Mouse (Mus musculus) kidney, embryonic 15.5 days (tissue): ENCODE results near the gene Hs3st4. TPM values are rescaled to one million over a fixed set of nuclear protein-coding genes. Genes with fewer than 3 reads are reported as not detected.
A peak's percentile ranks its signal among the peaks of the same experiment; 100 is the strongest.

ENCODE experiments used
- ATAC-seq: fragments of 200-750 bp; cut with Nextera tagmentation; replicated peaks from 2 replicates; pipeline ENCODE4 v1.8.0; 2017; ENCODE audit warnings: moderate TSS enrichment; ENCODE audit not compliant: low FRiP score
- H3K27ac ChIP-seq: fragments of 300-500 bp; sonication (generic); 2 replicates; pipeline ENCODE4 v1.5.1; 2015; ENCODE audit warnings: mild to moderate bottlenecking, inconsistent platforms
- H3K27me3 ChIP-seq: fragments of 300-500 bp; sonication (generic); 2 replicates; pipeline ENCODE4 v1.6.1; 2015; ENCODE audit warnings: inconsistent platforms
- H3K36me3 ChIP-seq: fragments of 300-500 bp; sonication (generic); 2 replicates; pipeline ENCODE4 v1.6.1; 2015; ENCODE audit warnings: inconsistent platforms
- H3K4me1 ChIP-seq: fragments of 300-500 bp; sonication (generic); 2 replicates; pipeline ENCODE4 v1.6.1; 2015; ENCODE audit warnings: inconsistent platforms
- H3K4me2 ChIP-seq: fragments of 300-500 bp; sonication (generic); 2 replicates; pipeline ENCODE4 v1.6.1; 2015; ENCODE audit warnings: moderate library complexity, mild to moderate bottlenecking, inconsistent platforms
- H3K4me3 ChIP-seq: fragments of 300-500 bp; sonication (generic); replicated peaks from 2 replicates; pipeline ENCODE4 v1.5.1; 2015; ENCODE audit warnings: mild to moderate bottlenecking, inconsistent platforms
- H3K9ac ChIP-seq: fragments of 300-500 bp; sonication (generic); 2 replicates; pipeline ENCODE4 v1.6.1; 2015; ENCODE audit warnings: mild to moderate bottlenecking, inconsistent platforms
- H3K9me3 ChIP-seq: fragments of 300-500 bp; sonication (generic); replicated peaks from 2 replicates; pipeline ENCODE4 v1.6.1; 2016; ENCODE audit warnings: inconsistent platforms
- WGBS: fragments of 180-500 bp; shearing (Covaris S2); methylation state at CpG from one replicate; pipeline ENCODE4 v1.1.7; 2015; ENCODE audit warnings: mixed read lengths; 5-methylcytosine and 5-hydroxymethylcytosine counted together
- polyA plus RNA-seq: library from polyadenylated mRNA; unstranded; fragments of >200 nt; fragmentation: Nextera tagmentation; extraction: Ambion mirVana; gene quantifications from 2 replicates; pipeline ENCODE4 v1.2.1, GENCODE M21; 2015

The Hs3st4 gene
- 0.06 and 0.09 TPM in 2 replicates for polyA plus RNA-seq

DNA sequence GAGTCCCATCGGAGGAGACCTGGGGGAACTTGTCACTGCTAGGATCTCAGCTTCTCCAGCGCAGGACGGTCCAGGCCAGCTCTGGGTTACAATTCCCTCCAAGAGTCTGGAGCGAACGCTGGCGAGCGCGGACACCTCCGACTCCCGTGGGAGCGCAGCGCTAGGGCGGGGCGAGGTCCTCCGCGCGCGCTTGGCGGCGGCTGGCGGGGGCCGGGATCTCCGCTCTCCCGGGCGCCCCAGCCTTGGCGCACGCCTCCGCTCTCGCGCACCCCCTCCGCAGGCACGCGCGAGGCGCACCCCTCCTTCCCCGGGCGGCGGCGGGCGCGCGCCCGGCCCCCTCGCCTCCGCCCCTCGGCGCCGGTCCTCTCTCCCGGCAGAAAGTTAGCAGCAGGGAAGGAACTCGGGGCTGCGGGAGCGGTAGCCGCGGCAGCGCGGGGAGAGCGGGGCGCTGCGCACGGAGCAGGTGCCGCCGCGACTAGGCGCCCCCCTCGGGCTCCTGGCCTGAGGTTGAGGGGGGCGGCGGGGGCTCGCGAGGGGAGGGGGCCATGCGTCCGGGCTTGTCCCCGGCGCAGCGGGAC lies at the start of gene Hs3st4:
Hs3st4 (plus strand) TSS at position 409 of the 578 bp plus-strand sequence.
- H3K27me3 ChIP-seq: peaks cover 94% of the 10 kb centered on the region
- no peaks in the 10 kb centered on the region for H3K36me3 ChIP-seq
- under 1% methylated on average over 34 of the region's 74 CpGs for WGBS
- no peaks in the 10 kb centered on the region for H3K9me3 ChIP-seq
- peaks cover 18% of the 10 kb centered on the region for H3K4me1 ChIP-seq
- H3K27ac ChIP-seq: no peak within 1 kb of the TSS
- peak; percentile 70 for ATAC-seq
- H3K9ac ChIP-seq: peak within 1 kb of the TSS; percentile 10; the same call in 1 of the 2 replicates
- H3K4me3 ChIP-seq: peak within 1 kb of the TSS; percentile 60
- peak within 1 kb of the TSS; percentile 98 for H3K4me2 ChIP-seq

DNA sequence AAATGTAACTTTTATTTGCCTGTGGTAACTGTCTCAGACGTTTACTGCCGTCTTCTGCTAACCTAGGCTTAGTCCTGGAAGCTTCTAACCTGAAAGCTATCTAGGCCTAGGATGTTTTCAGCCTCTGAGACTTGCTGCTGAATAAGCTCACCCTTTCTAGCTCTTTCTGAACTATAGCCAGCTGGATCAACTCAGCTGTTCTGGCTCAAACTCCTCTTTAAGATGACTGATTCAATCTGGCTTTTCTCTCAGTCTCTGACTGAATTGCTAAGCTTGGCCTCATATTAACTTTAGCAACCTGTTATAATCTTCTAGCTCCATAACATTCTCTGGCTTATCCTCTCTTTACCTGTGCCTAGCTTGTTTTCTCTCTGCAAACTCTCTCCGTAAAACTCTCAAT lies 35.8 kb upstream of the Hs3st4 start:
- H3K4me2 ChIP-seq: no peak overlapping the region

DNA sequence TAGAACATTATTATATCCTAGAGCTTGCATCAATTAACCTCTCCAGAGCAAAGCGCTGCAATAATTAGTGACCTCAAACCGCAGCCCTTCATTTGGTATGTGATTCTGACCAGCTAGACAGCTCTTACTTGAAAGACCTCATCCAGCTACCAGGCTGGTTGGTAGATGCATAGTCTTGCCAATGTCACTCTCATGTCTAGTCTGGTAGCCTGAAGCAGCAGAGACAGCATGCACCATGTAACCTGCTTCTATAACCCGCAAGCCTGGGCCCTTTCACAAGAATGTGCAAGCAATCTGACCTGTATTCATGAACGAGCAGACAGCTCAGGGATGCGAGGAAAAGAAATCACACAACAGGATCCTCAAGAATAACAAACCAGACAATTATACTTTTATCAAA lies 19.6 kb upstream of the Hs3st4 start:
- Histone ChIP-seq H3K27me3 (no peaks in the 10 kb centered on the region), H3K4me1 (no peaks in the 10 kb centered on the region), H3K9me3 (peaks cover 7% of the 10 kb centered on the region), H3K4me2 (no peak overlapping the region), H3K36me3 (no peaks in the 10 kb centered on the region), H3K27ac (no peak overlapping the region), H3K4me3 (no peak overlapping the region), H3K9ac (no peak overlapping the region)
- WGBS: 83% methylated on average over 5 of the region's 5 CpGs
- ATAC-seq: no peak

More for the DNA sequence above, 35.8 kb upstream of the Hs3st4 start:
- Histone ChIP-seq H3K27me3 (no peaks in the 10 kb centered on the region), H3K4me1 (no peaks in the 10 kb centered on the region), H3K27ac (no peak overlapping the region), H3K9ac (no peak overlapping the region), H3K36me3 (no peaks in the 10 kb centered on the region), H3K4me3 (no peak overlapping the region), H3K9me3 (no peaks in the 10 kb centered on the region)
- WGBS: 67% methylated on average over 3 of the region's 3 CpGs
- no peak for ATAC-seq

DNA sequence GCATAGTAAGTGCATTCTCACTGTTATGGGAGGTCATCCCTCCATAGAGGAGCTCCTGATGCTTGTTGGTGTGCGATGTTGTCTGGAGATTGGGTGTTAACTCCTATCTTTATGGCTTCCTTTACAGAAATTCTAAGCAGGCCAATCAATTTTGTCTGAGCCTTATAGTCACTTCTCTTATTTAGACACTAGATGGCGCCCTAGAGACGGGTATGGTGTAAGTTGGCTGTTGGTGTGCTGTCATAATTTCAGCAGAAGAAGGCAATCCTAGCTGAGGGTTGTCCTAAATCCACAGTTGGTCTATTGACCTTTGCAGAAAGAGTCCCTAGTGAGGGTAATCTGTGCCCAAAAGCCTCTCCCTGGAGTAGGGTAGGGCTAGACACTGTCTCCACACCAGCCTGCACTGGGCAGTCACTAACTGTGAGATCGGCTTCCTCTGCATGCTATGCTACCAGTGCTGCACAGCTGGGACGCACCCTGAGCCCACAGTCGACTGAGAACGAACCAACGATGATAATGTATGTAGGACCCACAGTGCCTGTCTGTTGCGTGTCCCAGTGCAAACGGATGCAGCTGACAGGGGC lies 18.0 kb upstream of the Hs3st4 start:
- peaks cover 7% of the 10 kb centered on the region for H3K9me3 ChIP-seq
- no peak overlapping the region for H3K27ac ChIP-seq
- ATAC-seq: no peak

DNA sequence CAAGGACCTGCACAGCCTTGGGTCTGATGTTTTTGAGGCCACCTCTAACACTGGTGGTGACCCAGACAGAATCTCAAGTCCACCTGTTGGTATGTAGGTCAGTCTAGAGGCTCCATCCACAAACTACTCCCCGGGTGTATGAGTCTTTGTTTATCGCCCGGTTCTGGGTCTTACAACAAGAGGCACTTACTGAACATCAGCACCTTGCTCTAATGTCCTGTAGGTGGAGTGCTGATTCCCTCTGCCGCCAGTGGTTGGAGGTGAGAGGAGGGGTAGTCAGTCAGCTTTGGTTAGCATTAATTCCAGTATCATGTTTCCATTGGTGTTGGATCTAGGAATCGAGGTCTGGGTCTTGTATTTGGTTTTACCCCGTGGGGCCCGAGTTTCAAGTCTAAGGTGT lies 17.2 kb upstream of the Hs3st4 start:
- H3K4me2 ChIP-seq: no peak overlapping the region
- no peak overlapping the region for H3K27ac ChIP-seq
- ATAC-seq: no peak
- no peaks in the 10 kb centered on the region for H3K4me1 ChIP-seq
- WGBS: 66% methylated on average over 7 of the region's 7 CpGs
- no peaks in the 10 kb centered on the region for H3K27me3 ChIP-seq
- no peaks in the 10 kb centered on the region for H3K36me3 ChIP-seq
- peaks cover 7% of the 10 kb centered on the region for H3K9me3 ChIP-seq
- H3K4me3 ChIP-seq: no peak overlapping the region
- no peak overlapping the region for H3K9ac ChIP-seq

More for the DNA sequence above, 18.0 kb upstream of the Hs3st4 start:
- Histone ChIP-seq H3K4me2 (no peak overlapping the region), H3K36me3 (no peaks in the 10 kb centered on the region), H3K4me3 (no peak overlapping the region), H3K27me3 (no peaks in the 10 kb centered on the region), H3K9ac (no peak overlapping the region), H3K4me1 (no peaks in the 10 kb centered on the region)
- WGBS: 57% methylated on average over 10 of the region's 10 CpGs

DNA sequence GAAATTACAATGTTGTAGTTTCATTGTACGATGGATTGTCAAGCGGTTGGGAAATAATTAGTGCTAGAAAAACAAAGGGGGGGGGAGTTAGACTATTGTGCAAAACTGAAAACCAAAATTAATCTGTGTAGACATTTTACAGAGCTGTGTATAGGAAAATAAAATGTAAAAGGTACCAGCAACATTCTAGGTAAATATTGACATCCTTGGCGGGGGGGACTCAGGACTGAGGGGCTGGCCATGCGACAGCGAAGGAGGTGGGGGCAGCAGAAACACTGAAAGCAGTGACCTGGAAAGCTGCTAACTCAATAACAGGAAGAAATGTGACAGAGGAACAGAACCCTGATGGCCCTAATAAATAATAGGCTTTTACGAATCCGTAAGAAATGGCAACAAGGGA lies 7.2 kb upstream of the Hs3st4 start:
- Histone ChIP-seq H3K27me3 (peaks cover 29% of the 10 kb centered on the region), H3K27ac (no peak overlapping the region), H3K9ac (no peak overlapping the region), H3K4me2 (no peak overlapping the region), H3K4me1 (no peaks in the 10 kb centered on the region), H3K4me3 (no peak overlapping the region), H3K36me3 (no peaks in the 10 kb centered on the region), H3K9me3 (no peaks in the 10 kb centered on the region)
- 27% methylated on average over 7 of the region's 7 CpGs for WGBS
- ATAC-seq: no peak

DNA sequence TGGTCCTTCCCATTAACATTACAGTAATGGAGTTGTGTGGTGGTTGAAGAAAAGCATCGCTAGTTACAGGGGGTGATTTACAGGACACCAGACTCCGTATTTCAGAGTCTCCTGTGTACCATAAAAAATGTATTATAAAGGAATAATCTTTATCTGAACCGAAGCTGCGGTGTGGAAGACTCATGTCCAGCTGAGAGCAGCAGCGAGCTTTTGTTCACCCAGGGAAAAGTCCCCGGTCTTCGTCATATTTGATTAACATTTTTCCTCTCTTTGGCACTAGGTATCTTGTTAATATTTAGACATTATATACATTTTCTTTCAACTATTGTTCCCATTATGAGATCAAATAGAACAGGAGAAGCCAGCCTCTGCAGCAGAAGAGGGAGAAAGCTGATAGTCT lies 1.2 kb upstream of the Hs3st4 start:
- ATAC-seq: no peak
- peaks cover 85% of the 10 kb centered on the region for H3K27me3 ChIP-seq
- peaks cover 18% of the 10 kb centered on the region for H3K4me1 ChIP-seq
- 36% methylated on average over 7 of the region's 7 CpGs for WGBS
- H3K36me3 ChIP-seq: no peaks in the 10 kb centered on the region
- H3K9ac ChIP-seq: no peak overlapping the region
- no peaks in the 10 kb centered on the region for H3K9me3 ChIP-seq
- H3K27ac ChIP-seq: no peak overlapping the region
- no peak overlapping the region for H3K4me2 ChIP-seq
- no peak overlapping the region for H3K4me3 ChIP-seq

DNA sequence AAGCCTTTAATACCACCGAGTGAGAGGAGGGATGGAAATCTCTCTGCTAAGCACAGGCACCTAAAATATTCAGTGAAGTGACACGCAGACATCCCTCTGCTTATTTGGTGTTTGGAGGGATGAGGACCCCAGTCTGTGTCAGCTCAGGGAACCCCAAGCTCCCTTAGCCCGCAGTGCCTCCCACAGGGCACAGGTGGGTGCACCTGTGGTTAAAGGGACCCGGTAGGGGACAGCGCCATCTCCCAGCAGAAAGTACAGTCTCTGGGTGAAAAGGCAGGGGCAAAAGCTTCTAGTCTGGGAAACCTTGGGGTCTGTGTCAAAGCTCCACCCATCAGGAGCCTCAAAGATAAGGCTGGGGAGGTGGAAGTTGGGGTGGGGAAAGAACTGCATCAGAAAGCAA lies 659 bp upstream of the Hs3st4 start:
- no peak for ATAC-seq
- H3K4me1 ChIP-seq: peaks cover 18% of the 10 kb centered on the region
- WGBS: 5% methylated on average over 5 of the region's 5 CpGs

DNA sequence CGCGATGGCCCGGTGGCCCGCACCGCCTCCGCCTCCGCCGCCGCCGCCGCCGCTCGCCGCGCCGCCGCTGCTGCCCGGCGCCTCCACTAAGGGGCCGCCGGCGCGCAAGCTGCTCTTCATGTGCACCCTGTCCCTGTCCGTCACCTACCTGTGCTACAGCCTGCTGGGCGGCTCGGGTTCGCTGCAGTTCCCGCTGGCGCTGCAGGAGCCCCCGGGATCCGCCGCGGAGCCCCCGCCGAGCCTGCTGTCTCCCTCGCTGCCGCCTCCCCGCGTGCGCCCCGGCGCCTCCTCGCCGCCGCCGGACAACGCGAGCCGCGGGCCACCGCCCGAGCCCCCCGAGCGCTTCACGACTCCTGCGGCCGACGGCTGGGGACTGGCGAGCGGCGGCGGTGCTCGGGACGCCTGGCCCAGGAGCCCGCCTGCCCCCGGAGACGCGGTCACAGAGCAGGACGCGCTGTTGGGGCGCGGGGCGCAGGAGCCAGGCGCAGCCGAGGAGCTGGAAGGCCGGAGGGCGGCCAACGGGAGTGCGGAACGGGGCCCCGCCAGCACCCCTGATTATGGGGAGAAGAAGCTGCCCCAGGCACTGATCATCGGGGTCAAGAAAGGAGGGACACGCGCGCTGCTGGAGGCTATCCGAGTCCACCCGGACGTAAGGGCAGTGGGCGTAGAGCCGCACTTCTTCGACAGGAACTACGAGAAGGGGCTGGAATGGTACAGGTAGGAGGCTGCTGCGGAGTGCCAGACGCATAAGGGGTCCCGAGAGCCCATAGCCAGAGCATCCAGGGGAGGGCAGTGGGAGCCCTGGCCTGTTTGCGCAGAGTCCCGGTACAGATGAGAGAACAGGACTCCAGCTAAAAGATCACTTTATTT lies 743 bp downstream of the Hs3st4 start:
- peaks cover 97% of the 10 kb centered on the region for H3K27me3 ChIP-seq
- no peaks in the 10 kb centered on the region for H3K36me3 ChIP-seq
- peak overlapping the region; percentile 10; the same call in 1 of the 2 replicates for H3K9ac ChIP-seq
- ATAC-seq: peak; percentile 54
- peak overlapping the region; percentile 60 for H3K4me3 ChIP-seq
- under 1% methylated on average over 73 of the region's 97 CpGs for WGBS
- no peaks in the 10 kb centered on the region for H3K9me3 ChIP-seq
- peak overlapping the region; percentile 98 for H3K4me2 ChIP-seq
- H3K27ac ChIP-seq: no peak overlapping the region
- H3K4me1 ChIP-seq: peaks cover 18% of the 10 kb centered on the region

More for the DNA sequence above, 659 bp upstream of the Hs3st4 start:
- no peaks in the 10 kb centered on the region for H3K9me3 ChIP-seq
- H3K36me3 ChIP-seq: no peaks in the 10 kb centered on the region
- no peak overlapping the region for H3K27ac ChIP-seq
- peak overlapping the region; percentile 60 for H3K4me3 ChIP-seq
- H3K4me2 ChIP-seq: peak overlapping the region; percentile 98
- H3K9ac ChIP-seq: no peak overlapping the region
- H3K27me3 ChIP-seq: peaks cover 91% of the 10 kb centered on the region

DNA sequence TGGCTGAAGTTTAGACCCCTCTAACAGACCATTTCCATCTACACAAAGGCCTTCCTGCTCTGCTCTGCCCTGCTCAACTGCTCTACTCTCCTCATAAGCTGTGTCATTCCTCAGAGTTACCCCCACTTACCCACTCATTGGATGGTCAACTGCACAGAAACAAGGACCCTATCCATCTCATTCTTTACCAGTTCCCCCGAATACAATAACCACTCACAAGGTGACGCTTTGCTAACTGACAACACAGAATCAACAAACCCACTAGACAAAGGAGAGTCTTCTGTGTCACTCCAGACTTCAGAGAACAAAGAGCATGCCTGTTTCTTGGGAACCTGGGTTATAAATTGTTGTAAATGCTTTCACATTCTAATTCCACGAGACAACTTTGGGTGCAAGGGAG lies 9.5 kb downstream of the Hs3st4 start:
- Histone ChIP-seq H3K27ac (no peak overlapping the region), H3K27me3 (peaks cover 28% of the 10 kb centered on the region), H3K4me1 (no peaks in the 10 kb centered on the region), H3K4me2 (no peak overlapping the region), H3K36me3 (no peaks in the 10 kb centered on the region), H3K9ac (no peak overlapping the region), H3K4me3 (no peak overlapping the region), H3K9me3 (no peaks in the 10 kb centered on the region)
- ATAC-seq: no peak
- WGBS: 74% methylated on average over 3 of the region's 3 CpGs

DNA sequence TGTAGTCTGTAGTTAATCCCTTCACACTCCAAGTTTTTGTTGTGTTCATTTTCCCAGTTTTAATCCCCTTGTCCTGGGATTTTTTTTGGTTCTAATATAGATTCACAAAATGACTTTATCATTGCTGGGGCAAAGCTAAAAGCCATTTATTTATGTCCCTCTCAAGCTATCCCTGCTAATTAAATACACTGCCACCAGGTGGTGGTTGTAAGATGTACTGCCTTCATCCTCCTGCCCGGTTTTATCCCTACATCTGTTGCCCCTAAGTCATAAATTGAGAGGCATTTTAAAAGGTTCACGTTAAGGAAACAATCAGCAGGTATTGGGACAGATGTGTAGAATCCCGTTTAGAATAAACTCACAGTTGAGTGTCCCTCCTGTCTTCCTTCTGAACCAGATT lies 14.6 kb downstream of the Hs3st4 start:
- Histone ChIP-seq H3K4me2 (no peak overlapping the region), H3K9ac (no peak overlapping the region), H3K9me3 (no peaks in the 10 kb centered on the region), H3K27me3 (0 out of 2 replicates have a peak, but pooled peaks cover 3% of the 10 kb centered on the region), H3K36me3 (no peaks in the 10 kb centered on the region), H3K4me3 (no peak overlapping the region), H3K27ac (no peak overlapping the region), H3K4me1 (no peaks in the 10 kb centered on the region)
- 26% methylated on average over 3 of the region's 3 CpGs for WGBS
- no peak for ATAC-seq

DNA sequence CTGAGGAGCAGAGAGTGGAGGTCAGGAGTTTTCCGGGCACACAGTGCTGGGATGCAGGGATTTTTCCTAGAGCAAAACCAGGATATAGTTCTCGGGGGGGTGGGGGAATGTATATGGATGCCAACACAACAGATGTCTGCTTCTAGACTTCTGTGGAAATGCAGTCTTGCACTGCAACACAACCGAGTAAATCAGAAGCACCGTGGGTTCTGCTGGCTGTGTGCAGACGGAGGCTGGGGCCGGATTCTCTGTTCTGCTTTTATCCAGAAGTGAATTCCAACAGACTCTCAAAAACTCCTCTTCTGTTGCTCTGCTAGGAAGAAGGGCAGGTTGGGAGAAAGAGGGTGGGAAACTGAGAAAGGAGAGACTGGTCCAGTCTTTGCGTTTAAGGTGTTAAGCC lies 15.9 kb downstream of the Hs3st4 start:
- no peak overlapping the region for H3K4me3 ChIP-seq
- H3K27me3 ChIP-seq: no peaks in the 10 kb centered on the region
- H3K4me2 ChIP-seq: no peak overlapping the region
- H3K36me3 ChIP-seq: no peaks in the 10 kb centered on the region
- H3K9me3 ChIP-seq: no peaks in the 10 kb centered on the region
- H3K4me1 ChIP-seq: no peaks in the 10 kb centered on the region
- H3K27ac ChIP-seq: no peak overlapping the region
- 70% methylated on average over 7 of the region's 7 CpGs for WGBS
- H3K9ac ChIP-seq: no peak overlapping the region
- no peak for ATAC-seq
